Mouse (Mus musculus) small intestine, adult 2 months (tissue): ENCODE measurements at regions not wholly inside any gene's neighbourhood (a gene's known extent, or its start where the extent isn't known, plus 50 kb on each side); places are given as distances from the start of the nearest gene placed in this dataset.

ENCODE experiments used
- CTCF ChIP-seq: fragments of 200-500 bp; IDR thresholded peaks from 2 replicates; pipeline ENCODE4 v1.5.1; 2012; ENCODE audit warnings: low read depth, mild to moderate bottlenecking, control low read depth, inconsistent platforms, low read length, moderate library complexity, mixed read lengths; ENCODE audit not compliant: insufficient replicate concordance, insufficient read length; ENCODE audit errors: extremely low read depth
- POLR2A ChIP-seq: fragments of 200-500 bp; IDR thresholded peaks from 2 replicates; pipeline ENCODE4 v1.6.1; 2012; ENCODE audit warnings: low read depth, mild to moderate bottlenecking, control low read depth, inconsistent platforms, low read length, moderate library complexity

- TF ChIP-seq CTCF (no peak), POLR2A (no peak)
These were observed 118.8 kb upstream of the Ccdc54 start for GRCm38 (mm10) chr16:50709727-50710126.
